Mouse (Mus musculus): ENCODE results near the gene Acox2. TPM values are rescaled to one million over a fixed set of nuclear protein-coding genes. Genes with fewer than 3 reads are reported as not detected.

Gene Acox2
- polyA plus RNA-seq, 1 experiment from 2014 or later: not detected

GRCm38 (mm10) chr14:8212996-8213395 lies 46.2 kb downstream of the Acox2 start:
- Histone ChIP-seq H3K9me3 (ENCODE audit: control insufficient read depth, low read length) (no peaks in the 10 kb centered on the region), H3K4me2 (ENCODE audit: low read length) (no peak overlapping the region), H3K9ac (ENCODE audit: low read length) (no peak overlapping the region), H3K4me1 (ENCODE audit: control insufficient read depth in 2 of 2, insufficient read depth in 2 of 2, low read length in 2 of 2) (peaks cover 10 to 20% of the 10 kb centered on the region in 2 experiments; a peak in 3 of 4 replicates), H3K36me3 (ENCODE audit: control insufficient read depth, insufficient read depth, low read length) (no peaks in the 10 kb centered on the region), H3K27me3 (ENCODE audit: control insufficient read depth, insufficient read depth, low read length) (no peaks in the 10 kb centered on the region), H3K4me3 (ENCODE audit: control insufficient read depth in 1 of 2, insufficient read depth in 1 of 2, low read depth in 1 of 2, low read length in 2 of 2) (no peak overlapping the region), H3K27ac (replicated peaks in 1 of 2; ENCODE audit: control insufficient read depth in 1 of 2, insufficient read depth in 1 of 2, low read depth in 2 of 2, low read length in 2 of 2) (no peak overlapping the region)
- 70% methylated on average over 2 of the region's 2 CpGs for WGBS
- ATAC-seq (ENCODE audit: insufficient number of reproducible peaks, insufficient read depth, low FRiP score, low read depth): no peak

- Histone ChIP-seq H3K4me2 (ENCODE audit: low read length) (no peak overlapping the region), H3K4me3 (ENCODE audit: control insufficient read depth in 1 of 2, insufficient read depth in 1 of 2, low read depth in 1 of 2, low read length in 2 of 2) (no peak overlapping the region), H3K9ac (ENCODE audit: low read length) (no peak overlapping the region), H3K36me3 (ENCODE audit: control insufficient read depth, insufficient read depth, low read length) (no peaks in the 10 kb centered on the region), H3K9me3 (ENCODE audit: control insufficient read depth, low read length) (no peaks in the 10 kb centered on the region), H3K27ac (replicated peaks in 1 of 2; ENCODE audit: control insufficient read depth in 1 of 2, insufficient read depth in 1 of 2, low read depth in 2 of 2, low read length in 2 of 2) (no peak overlapping the region), H3K27me3 (ENCODE audit: control insufficient read depth, insufficient read depth, low read length) (no peaks in the 10 kb centered on the region), H3K4me1 (ENCODE audit: control insufficient read depth in 2 of 2, insufficient read depth in 2 of 2, low read length in 2 of 2) (peaks cover 13 to 20% of the 10 kb centered on the region in 2 experiments; a peak in 3 of 4 replicates)
- no peak for ATAC-seq (ENCODE audit: insufficient number of reproducible peaks, insufficient read depth, low FRiP score, low read depth)
- WGBS: 100% methylated on average over 2 of the region's 2 CpGs
Observed at GRCm38 (mm10) chr14:8209896-8210295, 49.3 kb downstream of the Acox2 start.

- Histone ChIP-seq H3K4me1 (ENCODE audit: control insufficient read depth in 2 of 2, insufficient read depth in 2 of 2, low read length in 2 of 2) (peaks cover 11 to 20% of the 10 kb centered on the region in 2 experiments; a peak in 3 of 4 replicates), H3K4me2 (ENCODE audit: low read length) (no peak overlapping the region), H3K36me3 (ENCODE audit: control insufficient read depth, insufficient read depth, low read length) (no peaks in the 10 kb centered on the region), H3K9ac (ENCODE audit: low read length) (no peak overlapping the region), H3K27me3 (ENCODE audit: control insufficient read depth, insufficient read depth, low read length) (no peaks in the 10 kb centered on the region), H3K27ac (replicated peaks in 1 of 2; ENCODE audit: control insufficient read depth in 1 of 2, insufficient read depth in 1 of 2, low read depth in 2 of 2, low read length in 2 of 2) (no peak overlapping the region), H3K9me3 (ENCODE audit: control insufficient read depth, low read length) (no peaks in the 10 kb centered on the region), H3K4me3 (ENCODE audit: control insufficient read depth in 1 of 2, insufficient read depth in 1 of 2, low read depth in 1 of 2, low read length in 2 of 2) (no peak overlapping the region)
- WGBS: 55% methylated on average over 3 of the region's 3 CpGs
- ATAC-seq (ENCODE audit: insufficient number of reproducible peaks, insufficient read depth, low FRiP score, low read depth): no peak
Observed at GRCm38 (mm10) chr14:8208876-8209275, 50.3 kb downstream of the Acox2 start.

GRCm38 (mm10) chr14:8207543-8207942 lies 51.6 kb downstream of the Acox2 start:
- no peak overlapping the region for H3K4me3 ChIP-seq (ENCODE audit: control insufficient read depth in 1 of 2, insufficient read depth in 1 of 2, low read depth in 1 of 2, low read length in 2 of 2)
- no peak overlapping the region for H3K4me2 ChIP-seq (ENCODE audit: low read length)
- H3K9me3 ChIP-seq (ENCODE audit: control insufficient read depth, low read length): no peaks in the 10 kb centered on the region
- H3K9ac ChIP-seq (ENCODE audit: low read length): no peak overlapping the region
- WGBS: 75% methylated on average over 5 of the region's 5 CpGs
- no peak for ATAC-seq (ENCODE audit: insufficient number of reproducible peaks, insufficient read depth, low FRiP score, low read depth)
- H3K27me3 ChIP-seq (ENCODE audit: control insufficient read depth, insufficient read depth, low read length): no peaks in the 10 kb centered on the region
- H3K36me3 ChIP-seq (ENCODE audit: control insufficient read depth, insufficient read depth, low read length): no peaks in the 10 kb centered on the region
- H3K27ac ChIP-seq (replicated peaks in 1 of 2; ENCODE audit: control insufficient read depth in 1 of 2, insufficient read depth in 1 of 2, low read depth in 2 of 2, low read length in 2 of 2): no peak overlapping the region
- H3K4me1 ChIP-seq (ENCODE audit: control insufficient read depth in 2 of 2, insufficient read depth in 2 of 2, low read length in 2 of 2): peaks cover 11 to 20% of the 10 kb centered on the region in 2 experiments; a peak in 3 of 4 replicates

GRCm38 (mm10) chr14:8207105-8207504 lies 52.0 kb downstream of the Acox2 start:
- no peak overlapping the region for H3K27ac ChIP-seq (replicated peaks in 1 of 2; ENCODE audit: control insufficient read depth in 1 of 2, insufficient read depth in 1 of 2, low read depth in 2 of 2, low read length in 2 of 2)
- H3K36me3 ChIP-seq (ENCODE audit: control insufficient read depth, insufficient read depth, low read length): no peaks in the 10 kb centered on the region
- no peak overlapping the region for H3K9ac ChIP-seq (ENCODE audit: low read length)
- 46% methylated on average over 5 of the region's 5 CpGs for WGBS
- no peak overlapping the region for H3K4me2 ChIP-seq (ENCODE audit: low read length)
- H3K9me3 ChIP-seq (ENCODE audit: control insufficient read depth, low read length): no peaks in the 10 kb centered on the region
- H3K4me3 ChIP-seq (ENCODE audit: control insufficient read depth in 1 of 2, insufficient read depth in 1 of 2, low read depth in 1 of 2, low read length in 2 of 2): no peak overlapping the region
- H3K4me1 ChIP-seq (ENCODE audit: control insufficient read depth in 2 of 2, insufficient read depth in 2 of 2, low read length in 2 of 2): peaks cover 11 to 20% of the 10 kb centered on the region in 2 experiments; a peak in 3 of 4 replicates
- no peaks in the 10 kb centered on the region for H3K27me3 ChIP-seq (ENCODE audit: control insufficient read depth, insufficient read depth, low read length)
- ATAC-seq (ENCODE audit: insufficient number of reproducible peaks, insufficient read depth, low FRiP score, low read depth): no peak

GRCm38 (mm10) chr14:8206179-8206910 lies 52.8 kb downstream of the Acox2 start:
- 32% methylated on average over 9 of the region's 9 CpGs for WGBS
- Histone ChIP-seq H3K27me3 (ENCODE audit: control insufficient read depth, insufficient read depth, low read length) (no peaks in the 10 kb centered on the region), H3K4me2 (ENCODE audit: low read length) (no peak overlapping the region), H3K9me3 (ENCODE audit: control insufficient read depth, low read length) (no peaks in the 10 kb centered on the region), H3K4me3 (ENCODE audit: control insufficient read depth in 1 of 2, insufficient read depth in 1 of 2, low read depth in 1 of 2, low read length in 2 of 2) (no peak overlapping the region), H3K9ac (ENCODE audit: low read length) (no peak overlapping the region), H3K4me1 (ENCODE audit: control insufficient read depth in 2 of 2, insufficient read depth in 2 of 2, low read length in 2 of 2) (peaks cover 11 to 20% of the 10 kb centered on the region in 2 experiments; a peak in 3 of 4 replicates), H3K36me3 (ENCODE audit: control insufficient read depth, insufficient read depth, low read length) (no peaks in the 10 kb centered on the region), H3K27ac (replicated peaks in 1 of 2; ENCODE audit: control insufficient read depth in 1 of 2, insufficient read depth in 1 of 2, low read depth in 2 of 2, low read length in 2 of 2) (no peak overlapping the region)
- ATAC-seq (ENCODE audit: insufficient number of reproducible peaks, insufficient read depth, low FRiP score, low read depth): no peak

- H3K9me3 ChIP-seq (ENCODE audit: control insufficient read depth, low read length): no peaks in the 10 kb centered on the region
- no peak overlapping the region for H3K4me3 ChIP-seq (ENCODE audit: control insufficient read depth in 1 of 2, insufficient read depth in 1 of 2, low read depth in 1 of 2, low read length in 2 of 2)
- H3K9ac ChIP-seq (ENCODE audit: low read length): no peak overlapping the region
- ATAC-seq (ENCODE audit: insufficient number of reproducible peaks, insufficient read depth, low FRiP score, low read depth): no peak
- H3K27ac ChIP-seq (replicated peaks in 1 of 2; ENCODE audit: control insufficient read depth in 1 of 2, insufficient read depth in 1 of 2, low read depth in 2 of 2, low read length in 2 of 2): no peak overlapping the region
- no peaks in the 10 kb centered on the region for H3K27me3 ChIP-seq (ENCODE audit: control insufficient read depth, insufficient read depth, low read length)
- peaks cover 4 to 8% of the 10 kb centered on the region in 2 experiments; a peak in 3 of 4 replicates for H3K4me1 ChIP-seq (ENCODE audit: control insufficient read depth in 2 of 2, insufficient read depth in 2 of 2, low read length in 2 of 2)
- WGBS: 81% methylated on average over 3 of the region's 3 CpGs
- no peak overlapping the region for H3K4me2 ChIP-seq (ENCODE audit: low read length)
- no peaks in the 10 kb centered on the region for H3K36me3 ChIP-seq (ENCODE audit: control insufficient read depth, insufficient read depth, low read length)
Observed at GRCm38 (mm10) chr14:8201715-8202114, 57.4 kb downstream of the Acox2 start.

Measured in heart, embryonic 14.5 days (tissue).